Mouse (Mus musculus) small intestine, adult 2 months (tissue): ENCODE measurements at regions not wholly inside any gene's neighbourhood (a gene's known extent, or its start where the extent isn't known, plus 50 kb on each side); places are given as distances from the start of the nearest gene placed in this dataset.
A peak's percentile ranks its signal among the peaks of the same experiment; 100 is the strongest.

ENCODE experiments used
- H3K27ac ChIP-seq: fragments of 200-500 bp; 2 replicates; pipeline ENCODE4 v1.5.1; 2012; ENCODE audit warnings: low read depth, low read length, control low read depth, inconsistent platforms; ENCODE audit not compliant: insufficient read depth
- H3K27me3 ChIP-seq: fragments of 200-500 bp; 2 replicates; pipeline ENCODE4 v1.6.1; 2012; ENCODE audit warnings: mild to moderate bottlenecking, moderate library complexity, low read length, inconsistent platforms; ENCODE audit not compliant: control insufficient read depth, insufficient read depth
- H3K36me3 ChIP-seq: fragments of 200-500 bp; 2 replicates; pipeline ENCODE4 v1.6.1; 2012; ENCODE audit warnings: mild to moderate bottlenecking, low read length, control low read depth, inconsistent platforms; ENCODE audit not compliant: control insufficient read depth, insufficient read depth
- H3K4me1 ChIP-seq: fragments of 200-500 bp; 2 replicates; pipeline ENCODE4 v1.6.1; 2012; ENCODE audit warnings: low read length, inconsistent platforms, mixed read lengths; ENCODE audit not compliant: control insufficient read depth, insufficient read depth, insufficient read length
- H3K4me3 ChIP-seq: fragments of 200-500 bp; 2 replicates; pipeline ENCODE4 v1.5.1; 2012; ENCODE audit warnings: low read depth, mild to moderate bottlenecking, control low read depth, inconsistent platforms, low read length, moderate library complexity
- CTCF ChIP-seq: fragments of 200-500 bp; IDR thresholded peaks from 2 replicates; pipeline ENCODE4 v1.5.1; 2012; ENCODE audit warnings: low read depth, mild to moderate bottlenecking, control low read depth, inconsistent platforms, low read length, moderate library complexity, mixed read lengths; ENCODE audit not compliant: insufficient replicate concordance, insufficient read length; ENCODE audit errors: extremely low read depth
- POLR2A ChIP-seq: fragments of 200-500 bp; IDR thresholded peaks from 2 replicates; pipeline ENCODE4 v1.6.1; 2012; ENCODE audit warnings: low read depth, mild to moderate bottlenecking, control low read depth, inconsistent platforms, low read length, moderate library complexity
- WGBS: fragments of 180-500 bp; shearing (Covaris S2); methylation state at CpG from one replicate; pipeline ENCODE4 v1.1.7; 2018; 5-methylcytosine and 5-hydroxymethylcytosine counted together

DNA sequence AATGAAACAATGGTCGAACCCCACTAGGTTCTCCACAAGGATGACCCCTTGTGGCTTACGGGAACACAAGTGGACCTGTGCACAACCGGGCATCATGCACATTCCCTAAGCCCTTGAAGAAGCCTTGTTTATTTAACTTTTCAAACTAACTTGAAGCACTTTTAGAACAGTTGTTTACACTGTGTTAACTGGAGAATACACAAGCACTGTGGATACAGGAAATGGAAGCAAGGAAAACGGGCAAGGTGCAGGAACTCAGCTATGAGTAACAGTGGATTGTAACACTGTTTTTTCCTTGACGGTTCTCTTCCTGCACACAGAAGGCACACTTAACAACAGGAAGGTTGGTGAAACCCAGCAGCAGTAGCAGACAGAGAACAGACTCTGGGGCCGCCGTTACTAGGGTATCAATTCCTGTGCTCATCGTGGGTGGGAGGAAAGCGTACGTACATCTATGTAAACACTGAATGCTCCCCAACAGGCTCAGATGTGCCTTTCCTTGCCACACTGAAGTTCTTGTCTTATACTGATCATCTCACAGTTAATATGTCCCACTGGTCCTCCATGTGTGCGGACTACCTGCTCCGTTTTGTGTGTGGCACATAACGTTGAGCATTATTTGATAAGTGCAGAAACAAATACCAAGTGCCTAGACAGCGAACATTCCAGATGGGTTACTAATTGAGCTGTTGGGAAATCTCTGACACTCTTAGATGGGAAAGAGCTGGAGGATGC, 264.4 kb downstream of the Mpdz start:
- H3K4me1 ChIP-seq, result no peaks in the 10 kb centered on the region
- H3K27ac ChIP-seq, result peak overlapping the region; percentile 30; the same call in 1 of the 2 replicates
- 57% methylated on average over 14 of the region's 14 CpGs for WGBS

DNA sequence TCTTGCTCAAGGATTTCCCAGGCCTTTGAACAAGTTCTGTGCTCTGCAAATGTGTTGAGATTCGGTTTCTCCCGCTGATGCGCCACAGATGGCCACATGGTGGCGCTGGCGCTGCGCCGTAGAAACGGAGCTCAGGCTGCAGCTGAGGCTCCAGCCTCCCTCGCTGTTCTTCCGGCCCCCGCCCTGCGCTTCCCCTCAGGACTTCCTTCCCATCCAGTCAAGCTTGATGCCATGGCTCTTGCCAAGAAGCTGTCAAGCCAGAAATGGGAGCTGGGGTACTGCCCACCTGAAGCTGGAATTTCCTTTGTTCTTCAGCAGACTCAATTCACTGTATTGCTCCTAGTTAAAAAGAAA, 263.9 kb downstream of the Mpdz start:
- 1% methylated on average over 12 of the region's 12 CpGs for WGBS
- peak; percentile 76 for TF ChIP-seq CTCF
- TF ChIP-seq POLR2A, result no peak
- Histone ChIP-seq H3K4me3 (no peak overlapping the region), H3K27ac (peak overlapping the region; percentile 30; the same call in 1 of the 2 replicates), H3K27me3 (no peaks in the 10 kb centered on the region), H3K36me3 (no peaks in the 10 kb centered on the region), H3K4me1 (no peaks in the 10 kb centered on the region)

More for the DNA sequence above, 264.4 kb downstream of the Mpdz start:
- H3K27me3 ChIP-seq, result no peaks in the 10 kb centered on the region
- H3K36me3 ChIP-seq, result no peaks in the 10 kb centered on the region
- H3K4me3 ChIP-seq, result no peak overlapping the region
- TF ChIP-seq POLR2A (no peak), CTCF (no peak)

DNA sequence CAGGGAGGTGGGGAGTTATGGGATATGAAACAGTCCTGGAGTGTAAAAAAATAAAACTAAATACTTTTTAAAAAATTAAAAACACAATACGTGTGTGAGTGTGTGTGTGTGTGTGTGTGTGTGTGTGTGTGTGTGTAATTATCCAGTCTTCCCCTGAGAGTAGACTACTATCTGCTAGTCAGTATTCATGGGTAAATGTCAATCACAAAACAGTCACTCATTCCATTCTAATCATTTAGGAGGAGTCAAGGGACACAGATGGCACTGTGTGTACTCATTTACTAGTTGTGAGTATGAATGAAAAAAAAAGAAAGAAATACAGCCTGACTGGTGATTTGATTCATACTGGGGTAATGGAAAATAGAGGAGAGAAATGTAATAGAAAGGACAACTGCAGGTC, 226.5 kb downstream of the Mpdz start:
- H3K27ac ChIP-seq, result no peak overlapping the region
- H3K4me1 ChIP-seq, result no peaks in the 10 kb centered on the region
- H3K36me3 ChIP-seq, result no peaks in the 10 kb centered on the region
- H3K27me3 ChIP-seq, result no peaks in the 10 kb centered on the region
- no peak overlapping the region for H3K4me3 ChIP-seq
- WGBS, result 83% methylated on average over 1 of the region's 1 CpGs
- no peak for TF ChIP-seq CTCF
- no peak for TF ChIP-seq POLR2A

DNA sequence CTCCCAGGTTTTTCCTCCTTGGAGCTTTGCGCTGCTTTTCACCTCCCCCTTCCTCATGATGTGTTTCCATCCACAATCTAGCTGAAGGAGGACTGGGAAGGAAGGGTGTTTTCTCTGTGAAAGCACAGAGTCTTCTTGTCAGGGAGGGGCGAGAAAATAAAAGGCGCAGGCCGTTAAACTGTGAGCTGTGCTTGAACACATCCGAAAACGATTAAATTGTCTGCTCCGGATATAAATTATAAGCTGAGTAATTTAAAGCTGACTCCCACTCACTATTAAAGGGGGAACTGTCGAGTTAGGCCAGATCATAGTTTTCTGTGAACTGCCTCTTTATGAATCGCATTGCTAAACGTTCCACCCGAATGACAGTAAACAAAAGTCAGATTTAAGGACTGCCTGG, 224.6 kb downstream of the Mpdz start:
- Histone ChIP-seq H3K4me3 (no peak overlapping the region), H3K27me3 (no peaks in the 10 kb centered on the region), H3K36me3 (no peaks in the 10 kb centered on the region), H3K4me1 (no peaks in the 10 kb centered on the region), H3K27ac (no peak overlapping the region)
- TF ChIP-seq CTCF, result no peak
- 65% methylated on average over 11 of the region's 11 CpGs for WGBS

DNA sequence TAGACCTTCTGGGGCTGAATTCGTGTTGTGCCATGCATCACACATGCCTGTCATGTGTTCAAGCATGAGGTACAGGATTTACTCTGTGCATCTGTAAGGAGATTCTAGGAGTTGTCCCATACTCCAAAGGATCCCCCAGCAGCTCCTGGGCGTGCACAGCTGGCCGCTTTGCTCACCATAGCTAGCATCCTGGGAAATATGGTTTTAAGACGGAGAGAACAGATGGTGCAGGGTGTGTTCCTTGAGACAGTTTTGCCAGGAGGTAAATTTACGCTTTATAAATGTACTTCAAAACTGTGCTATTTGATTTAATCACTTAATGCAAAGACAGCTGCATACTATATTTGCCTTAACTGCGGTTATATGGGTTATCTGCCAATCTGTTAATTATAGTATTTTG, 220.6 kb downstream of the Mpdz start:
- Histone ChIP-seq H3K4me1 (no peaks in the 10 kb centered on the region), H3K36me3 (no peaks in the 10 kb centered on the region), H3K4me3 (no peak overlapping the region), H3K27ac (no peak overlapping the region), H3K27me3 (no peaks in the 10 kb centered on the region)
- WGBS, result 75% methylated on average over 6 of the region's 6 CpGs
- TF ChIP-seq CTCF (no peak), POLR2A (no peak)

DNA sequence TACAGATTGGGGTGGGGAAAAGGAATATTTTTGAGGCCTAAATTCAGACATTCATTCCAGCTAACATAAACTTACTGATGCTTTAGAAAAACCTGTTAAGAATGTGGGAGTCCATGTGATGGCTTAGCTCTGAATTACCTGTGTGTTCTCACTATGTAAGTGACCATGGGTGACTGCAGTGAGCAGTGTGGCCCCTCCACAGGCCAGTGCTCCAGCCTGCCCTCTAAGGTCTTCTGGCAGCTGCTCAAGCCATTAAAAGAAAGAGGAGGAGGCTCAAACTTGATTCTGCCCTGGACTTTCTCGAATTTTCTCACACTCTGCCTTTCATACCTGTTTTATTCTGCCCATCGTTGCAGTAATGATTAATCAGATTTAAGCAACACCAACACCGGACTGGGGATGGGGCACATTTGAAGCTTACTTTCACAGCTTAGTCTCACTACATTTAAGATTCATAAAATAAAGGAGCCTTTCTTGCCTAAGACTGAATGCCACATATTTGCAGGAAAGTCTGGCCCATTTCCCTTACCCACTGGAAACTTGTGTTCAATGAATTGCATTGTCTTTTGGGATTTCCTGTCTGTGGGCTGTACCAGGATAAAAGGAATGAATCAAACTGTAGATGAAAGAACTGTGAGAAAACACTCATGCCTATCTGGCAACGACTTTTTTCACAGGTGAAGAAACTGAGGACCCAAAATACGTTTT, 220.0 kb downstream of the Mpdz start:
- Histone ChIP-seq H3K27me3 (no peaks in the 10 kb centered on the region), H3K27ac (no peak overlapping the region), H3K4me3 (no peak overlapping the region), H3K4me1 (no peaks in the 10 kb centered on the region), H3K36me3 (no peaks in the 10 kb centered on the region)
- 56% methylated on average over 5 of the region's 5 CpGs for WGBS
- TF ChIP-seq POLR2A (no peak), CTCF (no peak)
